Mouse (Mus musculus): ENCODE data around the gene 4930467E23Rik.
"Not testable (repeated sequence)": the region's sequence is repeated elsewhere in the genome, so short reads cannot be mapped to it uniquely, and the experiment has no call there.

- TF ChIP-seq CTCF (IDR thresholded peaks at IDR 0.05; ENCODE audit: low read depth, low read length); POLR2A (IDR thresholded peaks at IDR 0.05; ENCODE audit: borderline replicate concordance, low read depth, low read length): not testable (repeated sequence)
Observed at GRCm38 (mm10) chr8:19729276-19729675, at the start of gene 4930467E23Rik.

Data from bone marrow macrophage, adult 2 months (primary cell).